Mouse (Mus musculus) midbrain, embryonic 12.5 days (tissue): Measurements from ENCODE around the gene Vamp9. TPM values are rescaled to one million over a fixed set of nuclear protein-coding genes. Genes with fewer than 3 reads are reported as not detected.

Experiments used
- ATAC-seq: fragments of 200-750 bp; cut with Nextera tagmentation; 2 replicates; pipeline ENCODE4 v1.8.0; 2017; ENCODE audit warnings: low read depth, moderate TSS enrichment, moderate library complexity; ENCODE audit not compliant: low FRiP score
- H3K27ac ChIP-seq: fragments of 300-500 bp; sonication (generic); replicated peaks from 2 replicates; pipeline ENCODE4 v1.5.1; 2016; ENCODE audit warnings: mild to moderate bottlenecking
- H3K27me3 ChIP-seq: fragments of 300-500 bp; sonication (generic); 2 replicates; pipeline ENCODE4 v1.6.1; 2016; ENCODE audit warnings: mild to moderate bottlenecking
- H3K36me3 ChIP-seq: fragments of 300-500 bp; sonication (generic); 2 replicates; pipeline ENCODE4 v1.6.1; 2016
- H3K4me1 ChIP-seq: fragments of 300-500 bp; sonication (generic); 2 replicates; pipeline ENCODE4 v1.6.1; 2016
- H3K4me2 ChIP-seq: fragments of 300-500 bp; sonication (generic); replicated peaks from 2 replicates; pipeline ENCODE4 v1.6.1; 2016; ENCODE audit warnings: mild to moderate bottlenecking, moderate library complexity
- H3K4me3 ChIP-seq: fragments of 300-500 bp; sonication (generic); 2 replicates; pipeline ENCODE4 v1.5.1; 2016; ENCODE audit warnings: mild to moderate bottlenecking
- H3K9ac ChIP-seq: fragments of 300-500 bp; sonication (generic); replicated peaks from 2 replicates; pipeline ENCODE4 v1.6.1; 2016; ENCODE audit warnings: mild to moderate bottlenecking, moderate library complexity
- H3K9me3 ChIP-seq: fragments of 300-500 bp; sonication (generic); 2 replicates; pipeline ENCODE4 v1.6.1; 2016; ENCODE audit warnings: mild to moderate bottlenecking
- WGBS: fragments of 180-500 bp; shearing (Covaris S2); methylation state at CpG from one replicate; pipeline ENCODE4 v1.1.7; 2016; 5-methylcytosine and 5-hydroxymethylcytosine counted together
- polyA plus RNA-seq: library from polyadenylated mRNA; unstranded; fragments of >200 nt; fragmentation: Nextera tagmentation; extraction: Ambion mirVana; gene quantifications from 2 replicates; pipeline ENCODE4 v1.2.1, GENCODE M21; 2016

Vamp9 gene
- polyA plus RNA-seq = 0.47 TPM in 1 of 2 replicates, not detected in the other

GRCm38 (mm10) chr5:99906181-99906956 lies at the start of gene Vamp9:
Gene Vamp9, plus strand, starts transcription at chr5:99906254.
- peaks cover 4% of the 10 kb centered on the region for H3K27me3 ChIP-seq
- WGBS = 7% methylated on average over 49 of the region's 49 CpGs
- peak within 1 kb of the TSS; percentile 61 for H3K4me3 ChIP-seq
- peak within 1 kb of the TSS; percentile 87 for H3K27ac ChIP-seq
- peak; percentile 99 for ATAC-seq
- peak within 1 kb of the TSS; percentile 58 for H3K4me2 ChIP-seq
- peaks cover 4% of the 10 kb centered on the region; the same call in 1 of the 2 replicates for H3K4me1 ChIP-seq
- H3K9me3 ChIP-seq = no peaks in the 10 kb centered on the region
- H3K9ac ChIP-seq = peak within 1 kb of the TSS; percentile 66
- H3K36me3 ChIP-seq = no peaks in the 10 kb centered on the region

- WGBS = 37% methylated on average over 14 of the region's 14 CpGs
- no peaks in the 10 kb centered on the region for H3K36me3 ChIP-seq
- H3K27ac ChIP-seq = no peak overlapping the region
- no peak overlapping the region for H3K9ac ChIP-seq
- peak overlapping the region; percentile 13; the same call in 1 of the 2 replicates for H3K4me2 ChIP-seq
- peaks cover 7% of the 10 kb centered on the region; the same call in 1 of the 2 replicates for H3K4me1 ChIP-seq
- ATAC-seq = no peak
- no peak overlapping the region for H3K4me3 ChIP-seq
- 0 out of 2 replicates have a peak, but pooled peaks cover 5% of the 10 kb centered on the region for H3K27me3 ChIP-seq
- H3K9me3 ChIP-seq = no peaks in the 10 kb centered on the region
Observed at GRCm38 (mm10) chr5:99857106-99857637, 48.9 kb upstream of the Vamp9 start.

GRCm38 (mm10) chr5:99859637-99860433 lies 46.2 kb upstream of the Vamp9 start:
- no peak for ATAC-seq
- no peaks in the 10 kb centered on the region for H3K9me3 ChIP-seq
- 78% methylated on average over 13 of the region's 13 CpGs for WGBS

GRCm38 (mm10) chr5:99861816-99862215 lies 44.2 kb upstream of the Vamp9 start:
- 83% methylated on average over 6 of the region's 6 CpGs for WGBS

More at GRCm38 (mm10) chr5:99859637-99860433, 46.2 kb upstream of the Vamp9 start:
- Histone ChIP-seq H3K4me1 (peaks cover 7% of the 10 kb centered on the region; the same call in 1 of the 2 replicates), H3K4me2 (no peak overlapping the region), H3K9ac (no peak overlapping the region), H3K27me3 (0 out of 2 replicates have a peak, but pooled peaks cover 5% of the 10 kb centered on the region), H3K36me3 (no peaks in the 10 kb centered on the region), H3K27ac (no peak overlapping the region), H3K4me3 (no peak overlapping the region)

GRCm38 (mm10) chr5:99863656-99864380 lies 42.2 kb upstream of the Vamp9 start:
- Histone ChIP-seq H3K4me2 (no peak overlapping the region), H3K9me3 (no peaks in the 10 kb centered on the region), H3K4me1 (no peaks in the 10 kb centered on the region), H3K36me3 (no peaks in the 10 kb centered on the region), H3K27ac (no peak overlapping the region), H3K4me3 (no peak overlapping the region), H3K27me3 (no peaks in the 10 kb centered on the region), H3K9ac (no peak overlapping the region)
- ATAC-seq = no peak
- WGBS = 83% methylated on average over 13 of the region's 13 CpGs

More at GRCm38 (mm10) chr5:99861816-99862215, 44.2 kb upstream of the Vamp9 start:
- peaks cover 6% of the 10 kb centered on the region; the same call in 1 of the 2 replicates for H3K4me1 ChIP-seq
- no peaks in the 10 kb centered on the region for H3K36me3 ChIP-seq
- no peak overlapping the region for H3K4me3 ChIP-seq
- H3K9ac ChIP-seq = no peak overlapping the region
- H3K27me3 ChIP-seq = 0 out of 2 replicates have a peak, but pooled peaks cover under 1% of the 10 kb centered on the region
- no peaks in the 10 kb centered on the region for H3K9me3 ChIP-seq
- H3K4me2 ChIP-seq = no peak overlapping the region
- no peak overlapping the region for H3K27ac ChIP-seq
- no peak for ATAC-seq

GRCm38 (mm10) chr5:99865779-99866178 lies 40.3 kb upstream of the Vamp9 start:
- no peak overlapping the region for H3K4me3 ChIP-seq
- no peak overlapping the region for H3K9ac ChIP-seq
- H3K4me2 ChIP-seq = no peak overlapping the region
- H3K27ac ChIP-seq = no peak overlapping the region
- H3K27me3 ChIP-seq = no peaks in the 10 kb centered on the region
- 94% methylated on average over 1 of the region's 1 CpGs for WGBS
- H3K36me3 ChIP-seq = no peaks in the 10 kb centered on the region
- no peak for ATAC-seq
- H3K9me3 ChIP-seq = no peaks in the 10 kb centered on the region
- no peaks in the 10 kb centered on the region for H3K4me1 ChIP-seq

- WGBS = 93% methylated on average over 17 of the region's 17 CpGs
- Histone ChIP-seq H3K4me2 (no peak overlapping the region), H3K27me3 (no peaks in the 10 kb centered on the region), H3K9ac (no peak overlapping the region), H3K9me3 (no peaks in the 10 kb centered on the region), H3K27ac (no peak overlapping the region), H3K36me3 (no peaks in the 10 kb centered on the region), H3K4me3 (no peak overlapping the region), H3K4me1 (no peaks in the 10 kb centered on the region)
- no peak for ATAC-seq
Observed at GRCm38 (mm10) chr5:99868286-99868685, 37.8 kb upstream of the Vamp9 start.

GRCm38 (mm10) chr5:99868923-99869322 lies 37.1 kb upstream of the Vamp9 start:
- Histone ChIP-seq H3K27me3 (no peaks in the 10 kb centered on the region), H3K27ac (no peak overlapping the region), H3K9ac (no peak overlapping the region), H3K4me2 (no peak overlapping the region), H3K9me3 (no peaks in the 10 kb centered on the region), H3K36me3 (no peaks in the 10 kb centered on the region), H3K4me3 (no peak overlapping the region), H3K4me1 (no peaks in the 10 kb centered on the region)
- 96% methylated on average over 9 of the region's 9 CpGs for WGBS
- ATAC-seq = no peak

- H3K27ac ChIP-seq = no peak overlapping the region
- H3K27me3 ChIP-seq = no peaks in the 10 kb centered on the region
- WGBS = 79% methylated on average over 9 of the region's 9 CpGs
- no peak overlapping the region for H3K9ac ChIP-seq
- no peaks in the 10 kb centered on the region for H3K4me1 ChIP-seq
- H3K9me3 ChIP-seq = no peaks in the 10 kb centered on the region
- no peak overlapping the region for H3K4me2 ChIP-seq
- no peak for ATAC-seq
- no peak overlapping the region for H3K4me3 ChIP-seq
- H3K36me3 ChIP-seq = no peaks in the 10 kb centered on the region
Observed at GRCm38 (mm10) chr5:99877565-99877964, 28.5 kb upstream of the Vamp9 start.

GRCm38 (mm10) chr5:99882441-99882840 lies 23.6 kb upstream of the Vamp9 start:
- H3K27me3 ChIP-seq = no peaks in the 10 kb centered on the region
- ATAC-seq = no peak
- no peaks in the 10 kb centered on the region for H3K9me3 ChIP-seq
- no peaks in the 10 kb centered on the region for H3K4me1 ChIP-seq
- H3K4me3 ChIP-seq = no peak overlapping the region
- WGBS = 94% methylated on average over 3 of the region's 3 CpGs
- no peaks in the 10 kb centered on the region for H3K36me3 ChIP-seq
- no peak overlapping the region for H3K9ac ChIP-seq
- H3K4me2 ChIP-seq = no peak overlapping the region
- H3K27ac ChIP-seq = no peak overlapping the region

- Histone ChIP-seq H3K4me1 (no peaks in the 10 kb centered on the region), H3K27ac (no peak overlapping the region), H3K27me3 (no peaks in the 10 kb centered on the region), H3K9me3 (no peaks in the 10 kb centered on the region), H3K36me3 (no peaks in the 10 kb centered on the region), H3K9ac (no peak overlapping the region), H3K4me3 (no peak overlapping the region), H3K4me2 (no peak overlapping the region)
- WGBS = 90% methylated on average over 4 of the region's 4 CpGs
- no peak for ATAC-seq
Observed at GRCm38 (mm10) chr5:99884035-99884434, 22.0 kb upstream of the Vamp9 start.
